Comparison of ENCODE assay signal across 13 mouse cellular contexts in the genomic region with DNA sequence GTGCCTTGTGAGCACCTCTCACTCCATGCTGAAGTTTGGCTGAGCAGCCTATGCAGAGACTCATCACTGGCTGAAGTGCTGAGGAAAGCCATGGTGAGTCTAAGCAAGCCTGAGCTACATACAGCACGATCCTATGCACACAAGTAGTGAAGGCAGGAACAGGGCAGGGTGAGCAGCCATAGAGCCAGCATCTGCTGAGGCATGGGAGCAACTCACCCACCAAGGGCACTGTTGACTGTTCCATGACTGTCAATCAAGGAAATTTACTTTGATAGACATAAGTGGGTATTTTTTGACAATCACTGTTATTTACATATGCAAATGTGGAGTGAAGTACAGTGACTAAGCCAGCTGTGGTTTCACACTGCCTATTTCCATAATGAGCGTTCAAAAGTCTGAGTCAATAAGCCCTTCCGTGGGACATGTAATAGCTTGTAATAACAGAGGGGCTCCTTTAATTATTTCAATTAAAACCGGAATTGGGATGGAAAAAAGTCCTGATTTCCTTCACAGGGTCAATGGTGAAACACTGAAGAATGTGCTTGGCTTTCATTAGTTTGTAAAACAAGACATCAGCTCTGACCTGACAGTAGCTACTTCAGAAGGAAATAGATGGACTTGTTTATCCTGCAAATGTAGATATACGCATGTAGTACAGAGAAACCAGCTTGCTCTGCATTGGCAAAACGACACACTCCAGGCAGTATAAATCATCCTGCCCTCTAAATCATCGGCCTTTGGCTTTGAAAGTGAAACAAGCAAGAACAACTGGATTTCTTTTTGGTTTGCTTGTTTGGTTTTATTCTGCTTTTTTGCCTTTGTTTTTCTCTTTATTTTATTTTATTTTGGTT.
DNase-seq lines count a peak whose midpoint lies in the region; ATAC-seq and TF ChIP-seq lines count a peak whose summit lies in the region.
"Had no signal": no experiment of that assay in that cellular context is flagged by ENCODE, and none has a peak within 500 bp of the region (broad histone marks: within the 10 kb centered on the region; RNA-seq: fewer than 3 reads in every experiment).

No protein-coding gene starts in this region.

- intact Hi-C loops in heart, postnatal 36 days (cut with DNase I), result no loop called here

- no peaks in the 10 kb centered on the region for H3K27me3 ChIP-seq in kidney, adult 2 months (replicated peaks; ENCODE audit: control insufficient read depth, insufficient read depth, low read length)
- H3K27me3 ChIP-seq in kidney, embryonic 15.5 days, result no peaks in the 10 kb centered on the region
- H3K27me3 ChIP-seq in midbrain, embryonic 16.5 days (ENCODE audit: control insufficient read depth, insufficient read depth, low read depth, low read length), result no peaks in the 10 kb centered on the region
- H3K27me3 ChIP-seq in midbrain, embryonic 10.5 days (ENCODE audit: low read depth, poor library complexity, severe bottlenecking), result no peaks in the 10 kb centered on the region
- H3K27me3 ChIP-seq in thymus, adult 2 months (ENCODE audit: control insufficient read depth, insufficient read depth, low read length), result no peaks in the 10 kb centered on the region
- H3K27me3 ChIP-seq: embryonic facial prominence, embryonic 13.5 days; liver, embryonic 13.5 days had no signal

- peak; percentile 44 for DNase-seq in kidney, adult 2 months
- no peak for DNase-seq in midbrain, embryonic 10.5 days (ENCODE audit: low spot score)
- DNase-seq in brain, adult 2 months (ENCODE audit: low read depth, low spot score), result peak; percentile 14
- DNase-seq in mesoderm, embryonic 11.5 days (ENCODE audit: low read depth, low spot score), result peak; percentile 45
- DNase-seq in heart, postnatal 36 days, result no peak
- DNase-seq in thymus, adult 2 months, result no peak
- DNase-seq: gastrocnemius, postnatal 25 days; layer of hippocampus, adult 9-11 months; liver, embryonic 13.5 days had no signal

- no peak overlapping the region for H3K4me3 ChIP-seq in kidney, adult 2 months (ENCODE audit: insufficient read depth, low read depth, low read length)
- no peak overlapping the region for H3K4me3 ChIP-seq in kidney, embryonic 15.5 days (replicated peaks)
- no peak overlapping the region for H3K4me3 ChIP-seq in midbrain, embryonic 16.5 days (ENCODE audit: low read depth, low read length)
- no peak overlapping the region for H3K4me3 ChIP-seq in midbrain, embryonic 10.5 days
- no peak overlapping the region for H3K4me3 ChIP-seq in thymus, adult 2 months (ENCODE audit: control insufficient read depth, insufficient read depth, low read length)
- H3K4me3 ChIP-seq: embryonic facial prominence, embryonic 13.5 days; liver, embryonic 13.5 days had no signal

- H3K4me1 ChIP-seq in kidney, adult 2 months (ENCODE audit: control insufficient read depth, insufficient read depth, low read length), result no peaks in the 10 kb centered on the region; the same call in 1 of the 2 replicates
- H3K4me1 ChIP-seq in kidney, embryonic 15.5 days, result no peaks in the 10 kb centered on the region
- no peaks in the 10 kb centered on the region for H3K4me1 ChIP-seq in midbrain, embryonic 16.5 days (ENCODE audit: control insufficient read depth, insufficient read depth, low read length)
- no peaks in the 10 kb centered on the region for H3K4me1 ChIP-seq in midbrain, embryonic 10.5 days
- H3K4me1 ChIP-seq in thymus, adult 2 months (replicated peaks; ENCODE audit: control insufficient read depth, insufficient read depth, low read length), result no peaks in the 10 kb centered on the region
- H3K4me1 ChIP-seq: embryonic facial prominence, embryonic 13.5 days; liver, embryonic 13.5 days had no signal

- no peak overlapping the region for H3K9ac ChIP-seq in kidney, embryonic 15.5 days
- H3K9ac ChIP-seq in midbrain, embryonic 16.5 days (ENCODE audit: low read depth, low read length), result no peak overlapping the region
- H3K9ac ChIP-seq: embryonic facial prominence, embryonic 13.5 days; hindbrain, embryonic 14.5 days; liver, embryonic 13.5 days had no signal

- H3K27ac ChIP-seq in kidney, adult 2 months (ENCODE audit: insufficient read depth, low read depth, low read length), result no peak overlapping the region
- H3K27ac ChIP-seq in kidney, embryonic 15.5 days, result no peak overlapping the region
- H3K27ac ChIP-seq in midbrain, embryonic 16.5 days (ENCODE audit: low read length), result no peak overlapping the region
- H3K27ac ChIP-seq in midbrain, embryonic 10.5 days (replicated peaks), result no peak overlapping the region
- H3K27ac ChIP-seq in thymus, adult 2 months (ENCODE audit: control insufficient read depth, insufficient read depth, low read length), result no peak overlapping the region
- H3K27ac ChIP-seq: embryonic facial prominence, embryonic 13.5 days; hindbrain, embryonic 14.5 days; liver, embryonic 13.5 days had no signal

- no peaks in the 10 kb centered on the region for H3K36me3 ChIP-seq in kidney, adult 2 months (ENCODE audit: control insufficient read depth, insufficient read depth, low read length)
- no peaks in the 10 kb centered on the region for H3K36me3 ChIP-seq in kidney, embryonic 15.5 days
- H3K36me3 ChIP-seq in midbrain, embryonic 16.5 days (ENCODE audit: control insufficient read depth, insufficient read depth, low read length), result no peaks in the 10 kb centered on the region
- no peaks in the 10 kb centered on the region for H3K36me3 ChIP-seq in midbrain, embryonic 10.5 days
- H3K36me3 ChIP-seq in thymus, adult 2 months (ENCODE audit: control insufficient read depth, insufficient read depth, low read length), result no peaks in the 10 kb centered on the region
- H3K36me3 ChIP-seq: embryonic facial prominence, embryonic 13.5 days; liver, embryonic 13.5 days had no signal

- H3K4me2 ChIP-seq in kidney, embryonic 15.5 days, result no peak overlapping the region
- no peak overlapping the region for H3K4me2 ChIP-seq in midbrain, embryonic 16.5 days (ENCODE audit: low read length)
- H3K4me2 ChIP-seq: embryonic facial prominence, embryonic 13.5 days; hindbrain, embryonic 14.5 days; liver, embryonic 13.5 days had no signal

- no peak for TF ChIP-seq POLR2A in kidney, adult 2 months (IDR thresholded peaks at IDR 0.05; ENCODE audit: low read depth, low read length)
- no peak for TF ChIP-seq POLR2A in thymus, adult 2 months (IDR thresholded peaks at IDR 0.05; ENCODE audit: control insufficient read depth, extremely low read depth, insufficient read depth, low read length, poor library complexity)

- WGBS in kidney, adult 2 months, result 47% methylated on average over 7 of the region's 7 CpGs
- WGBS in kidney, embryonic 15.5 days, result 54% methylated on average over 7 of the region's 7 CpGs
- WGBS in midbrain, embryonic 16.5 days, result 75% methylated on average over 7 of the region's 7 CpGs
- 90% methylated on average over 7 of the region's 7 CpGs for WGBS in midbrain, embryonic 10.5 days
- WGBS in thymus, adult 2 months, result 83% methylated on average over 7 of the region's 7 CpGs

- no peak for TF ChIP-seq CTCF in kidney, adult 2 months (conservative IDR thresholded peaks at IDR 0.05; ENCODE audit: insufficient read depth, insufficient read length, low read depth, low read length)
- TF ChIP-seq CTCF in thymus, adult 2 months (IDR thresholded peaks at IDR 0.05; ENCODE audit: borderline replicate concordance, control insufficient read depth, extremely low read depth, insufficient read depth, low read length, poor library complexity), result no peak

- no peaks in the 10 kb centered on the region for H3K9me3 ChIP-seq in kidney, embryonic 15.5 days (replicated peaks)
- no peaks in the 10 kb centered on the region for H3K9me3 ChIP-seq in midbrain, embryonic 16.5 days (replicated peaks; ENCODE audit: control insufficient read depth, low read length, poor library complexity, severe bottlenecking)
- no peaks in the 10 kb centered on the region for H3K9me3 ChIP-seq in midbrain, embryonic 10.5 days (replicated peaks)
- H3K9me3 ChIP-seq: embryonic facial prominence, embryonic 13.5 days; liver, embryonic 13.5 days had no signal

- ATAC-seq in kidney, embryonic 15.5 days (replicated peaks; ENCODE audit: low FRiP score), result no peak
- peak; percentile 48; the same call in 1 of the 2 replicates for ATAC-seq in midbrain, embryonic 16.5 days

Comparison
In these comparisons a context has a peak if more than half of its experiments do, and no peak if none do; other contexts are left out.
1. DNase-seq: peak in kidney, adult 2 months (single experiment), brain, adult 2 months (single experiment) and mesoderm, embryonic 11.5 days (single experiment); none in midbrain, embryonic 10.5 days (single experiment), heart, postnatal 36 days (0 of 2) and thymus, adult 2 months (single experiment).